Mouse (Mus musculus): ENCODE results near the gene P2ry6.
A peak's percentile ranks its signal among the peaks of the same experiment; 100 is the strongest.

Gene P2ry6

DNA sequence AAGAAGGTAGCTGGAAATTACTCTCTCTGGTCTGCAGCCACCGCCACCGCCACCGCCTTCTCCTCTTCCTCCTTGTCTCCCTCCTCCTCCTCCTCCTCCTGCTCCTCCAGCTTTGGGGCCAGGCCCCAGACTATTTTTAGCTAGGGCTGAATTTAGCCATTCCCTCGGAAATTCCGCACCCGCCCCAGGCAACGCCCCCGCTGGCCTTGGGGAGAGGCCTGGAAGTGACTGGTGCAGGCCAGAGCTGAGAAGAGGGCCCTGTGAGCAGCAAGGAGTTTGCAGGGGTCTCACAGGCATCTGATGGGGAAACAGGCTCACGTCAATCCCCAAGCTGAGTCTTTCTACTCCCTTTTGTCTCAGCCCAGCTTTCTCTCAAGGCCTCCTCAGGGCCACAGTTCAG is 56.3 kb downstream of the P2ry6 start:
- DNase-seq (ENCODE audit: low read depth, low spot score), result no peak

DNA sequence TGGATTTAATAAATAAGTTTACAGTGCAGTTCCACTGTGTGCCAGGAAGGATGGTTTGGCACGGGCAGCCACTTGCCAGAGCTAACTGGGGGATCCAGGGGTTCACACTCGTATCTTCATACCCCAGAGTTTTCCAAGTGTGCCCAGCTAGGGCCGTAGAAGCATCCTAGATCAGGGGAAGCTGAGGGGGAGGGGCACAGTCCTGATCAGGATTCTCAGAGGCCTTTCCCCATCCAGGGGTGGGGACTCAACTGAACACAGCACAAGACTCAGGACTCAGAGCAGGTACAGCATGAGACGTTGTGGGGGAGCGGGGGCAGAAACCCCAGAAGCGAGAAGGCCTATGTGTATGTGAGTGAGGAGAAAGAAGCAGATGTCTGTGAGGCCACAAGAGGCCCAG is 56.7 kb downstream of the P2ry6 start:
- DNase-seq (ENCODE audit: low read depth, low spot score), result no peak

DNA sequence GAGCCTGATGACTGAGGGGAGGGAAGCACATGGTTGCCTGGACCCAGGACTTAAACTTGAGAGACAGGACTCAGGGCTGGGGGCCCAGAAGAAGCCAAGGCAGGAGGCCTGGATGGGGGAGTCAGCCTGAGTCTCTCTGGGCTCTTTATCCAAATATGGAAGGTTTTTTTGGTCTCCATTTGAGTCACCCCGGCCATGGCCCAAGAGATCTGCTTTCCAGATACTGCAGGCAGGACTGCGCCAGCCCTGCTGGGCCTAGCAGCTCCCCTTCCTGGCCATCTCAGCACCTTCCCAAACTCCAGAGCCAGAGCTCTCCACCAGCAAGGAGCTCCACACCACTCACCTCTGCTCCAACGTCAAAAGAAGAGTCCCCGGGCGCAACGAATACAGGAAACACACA is 57.9 kb downstream of the P2ry6 start:
- no peak for DNase-seq (ENCODE audit: low read depth, low spot score)

DNA sequence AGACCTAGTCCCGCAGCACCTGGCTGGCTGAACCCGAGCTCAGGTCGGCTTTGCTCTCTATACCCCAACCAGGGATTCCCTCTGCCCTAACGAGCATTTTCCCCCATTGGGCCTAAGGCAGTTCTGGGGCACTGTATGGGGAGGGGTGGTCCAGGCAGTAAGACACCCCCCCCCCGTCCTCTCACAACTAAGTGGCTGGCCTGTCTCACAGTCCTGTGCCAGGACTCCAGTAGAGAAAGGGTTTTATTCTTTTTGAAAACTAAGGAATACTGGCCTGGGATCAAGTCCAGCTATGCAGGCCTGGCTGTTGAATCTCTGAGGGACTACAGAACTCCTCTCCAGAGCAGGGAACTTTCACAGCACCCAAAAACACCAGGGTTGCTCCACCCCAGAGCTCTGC is 59.2 kb downstream of the P2ry6 start:
- no peak for DNase-seq (ENCODE audit: low read depth, low spot score)

DNA sequence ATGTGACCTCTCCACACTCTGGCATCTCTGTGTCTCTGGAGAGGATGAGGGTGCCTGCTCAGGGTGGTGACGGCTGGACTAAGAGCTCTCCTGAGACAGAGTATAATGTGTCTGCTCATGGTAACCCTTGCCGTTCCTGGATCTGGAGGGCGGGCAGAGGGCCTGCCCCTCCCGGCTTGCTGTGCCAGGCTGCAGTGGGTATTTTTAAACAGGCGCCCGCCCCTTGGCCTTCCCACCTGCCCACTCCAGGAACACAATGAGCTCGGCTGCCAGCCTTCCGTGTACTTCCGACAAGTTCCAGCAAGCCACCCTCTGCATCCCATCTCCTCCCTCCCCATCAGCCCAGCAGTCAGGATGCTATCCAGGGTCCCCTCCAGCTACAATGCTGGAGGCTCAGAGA is 62.7 kb downstream of the P2ry6 start:
- no peak for DNase-seq (ENCODE audit: low read depth, low spot score)

DNA sequence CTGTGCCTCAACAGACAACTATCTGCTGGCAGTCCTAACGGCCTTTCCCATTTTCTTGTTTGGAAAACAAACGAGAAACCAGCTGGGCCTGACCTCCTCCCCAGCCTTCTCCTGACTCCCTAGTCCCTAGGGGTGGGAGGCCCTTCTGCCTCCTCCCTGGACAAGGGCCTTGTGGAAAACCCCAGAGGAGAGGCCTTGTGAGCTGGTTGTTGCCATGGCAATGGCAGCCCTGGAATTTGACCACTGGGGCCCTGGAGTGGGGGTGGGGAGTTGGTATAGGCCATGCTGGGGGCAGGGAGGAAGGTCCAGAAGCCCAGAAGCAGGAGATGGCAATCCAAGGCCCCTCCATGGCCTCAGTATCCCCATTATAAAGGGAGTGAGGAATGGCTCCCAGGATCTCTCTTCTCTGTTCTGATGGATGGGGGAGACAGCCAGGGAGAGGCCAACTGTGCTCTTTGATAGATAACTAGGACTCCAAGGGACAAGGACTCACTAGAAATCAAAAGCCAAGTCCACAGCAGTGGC is 63.1 kb downstream of the P2ry6 start:
- no peak for DNase-seq (ENCODE audit: low read depth, low spot score)

DNA sequence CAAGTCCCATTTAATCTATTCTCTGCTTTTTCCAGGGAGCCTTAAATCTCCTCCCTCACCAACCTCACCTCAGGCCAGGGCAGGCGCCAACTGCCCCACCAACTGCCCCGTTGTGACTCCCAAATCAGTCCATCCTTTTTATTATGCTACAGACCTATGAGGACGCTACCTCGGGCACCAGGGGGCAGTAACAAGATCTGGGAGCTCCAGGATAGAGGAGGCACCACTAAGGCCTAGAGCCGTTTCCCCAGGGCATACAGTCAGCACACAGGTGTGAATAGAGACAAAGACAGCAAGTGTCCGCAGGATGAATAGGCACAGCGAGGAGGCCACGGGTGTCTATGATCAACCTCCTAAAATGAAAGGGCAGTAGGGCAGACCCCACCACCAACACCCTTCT is 65.9 kb downstream of the P2ry6 start:
- peak; percentile 20 for DNase-seq (ENCODE audit: low read depth, low spot score)

DNA sequence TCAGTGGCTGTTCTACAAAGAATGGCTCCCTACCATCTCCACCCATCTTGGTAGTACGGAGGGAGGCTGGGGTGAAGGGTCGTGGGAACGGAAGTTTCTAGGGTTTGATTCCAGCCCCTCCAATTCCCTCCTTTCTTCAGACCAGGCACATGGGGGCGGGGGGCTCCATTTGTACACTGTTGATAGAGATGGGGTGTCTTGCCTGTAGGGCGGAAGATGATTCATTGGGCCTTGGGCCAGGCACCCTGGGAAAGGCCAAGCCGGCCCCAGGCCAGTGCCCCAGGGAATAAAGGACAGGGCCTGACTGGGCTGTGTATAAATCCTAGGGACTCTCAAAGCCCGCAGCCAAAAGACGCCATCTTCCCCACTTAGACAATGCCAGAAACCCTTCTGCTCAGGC is 66.4 kb downstream of the P2ry6 start:
- DNase-seq (ENCODE audit: low read depth, low spot score), result no peak

DNA sequence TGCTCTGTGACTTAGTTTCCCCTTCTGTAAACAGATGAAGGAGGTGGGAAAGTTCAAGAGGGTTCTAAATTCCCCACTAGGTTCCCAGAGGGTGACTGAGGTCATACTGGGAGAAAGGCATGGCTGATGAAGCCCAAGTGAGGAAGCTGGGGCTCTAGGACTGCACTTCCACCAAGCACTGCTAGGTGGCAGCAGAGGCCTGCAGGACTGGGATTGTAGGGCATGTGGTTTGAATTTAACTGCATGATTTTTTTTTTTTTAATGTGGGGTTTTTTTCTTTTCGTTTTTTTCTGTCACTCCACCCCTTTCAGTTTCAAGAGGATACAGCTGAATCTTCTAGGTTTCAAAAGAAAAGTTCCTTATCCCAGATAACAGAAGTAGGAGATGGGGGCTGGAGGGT is 67.2 kb downstream of the P2ry6 start:
- peak; percentile 64 for DNase-seq (ENCODE audit: low read depth, low spot score)

DNA sequence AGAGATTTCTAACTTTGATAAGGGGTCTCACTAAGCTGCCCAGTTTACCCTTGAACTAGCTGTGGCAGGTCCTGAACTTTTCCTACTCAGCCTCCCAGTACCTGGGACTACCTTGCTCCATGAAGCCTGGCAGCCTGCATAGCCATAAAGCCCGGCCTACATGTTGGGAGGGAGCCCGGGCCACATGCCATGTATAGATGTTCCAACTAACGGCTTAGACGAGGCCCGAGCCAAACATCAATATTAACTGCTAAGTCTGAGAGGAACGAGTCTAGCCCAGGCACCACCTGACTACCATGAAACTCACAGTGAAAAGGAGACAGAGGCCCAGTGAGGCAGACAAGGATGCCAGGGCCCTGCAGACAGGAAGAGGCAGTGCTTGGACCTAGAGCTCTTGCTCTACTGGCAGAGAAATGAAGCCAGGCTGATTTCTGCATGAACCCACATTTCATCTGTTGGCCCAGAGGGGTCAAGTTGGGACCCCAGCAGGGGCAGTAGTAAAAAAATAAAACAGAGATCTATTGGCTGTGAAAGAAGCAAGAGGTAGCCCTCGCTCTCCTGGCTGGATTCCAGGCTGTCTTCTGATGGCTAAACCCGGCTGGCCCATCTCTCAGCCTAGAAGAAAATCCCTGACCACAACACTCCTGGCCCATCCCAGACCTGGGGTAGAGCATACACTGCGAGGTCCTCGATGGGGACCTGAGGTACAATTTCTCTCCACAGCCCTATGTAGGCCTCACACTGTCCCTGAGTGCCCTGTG is 68.2 kb downstream of the P2ry6 start:
- no peak for DNase-seq (ENCODE audit: low read depth, low spot score)

DNA sequence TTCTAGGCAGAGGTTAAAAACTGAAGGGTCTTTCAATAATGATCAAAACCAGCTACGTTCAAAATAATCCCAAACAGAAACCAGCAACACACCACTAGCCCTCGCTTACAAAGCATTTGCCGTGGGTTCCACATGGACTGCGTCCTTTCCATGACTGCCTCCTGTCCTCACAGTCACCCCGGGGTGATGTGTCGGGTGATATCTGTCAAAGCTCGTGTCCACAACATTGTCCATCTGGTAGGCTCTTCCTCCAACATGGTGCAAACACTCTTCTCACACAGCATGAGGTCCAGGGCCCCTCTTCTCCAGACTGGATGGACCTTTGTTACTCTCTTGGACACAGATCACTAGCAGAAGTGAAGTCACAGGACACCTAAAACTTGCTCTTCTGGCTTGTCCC is 69.4 kb downstream of the P2ry6 start:
- DNase-seq (ENCODE audit: low read depth, low spot score), result no peak

DNA sequence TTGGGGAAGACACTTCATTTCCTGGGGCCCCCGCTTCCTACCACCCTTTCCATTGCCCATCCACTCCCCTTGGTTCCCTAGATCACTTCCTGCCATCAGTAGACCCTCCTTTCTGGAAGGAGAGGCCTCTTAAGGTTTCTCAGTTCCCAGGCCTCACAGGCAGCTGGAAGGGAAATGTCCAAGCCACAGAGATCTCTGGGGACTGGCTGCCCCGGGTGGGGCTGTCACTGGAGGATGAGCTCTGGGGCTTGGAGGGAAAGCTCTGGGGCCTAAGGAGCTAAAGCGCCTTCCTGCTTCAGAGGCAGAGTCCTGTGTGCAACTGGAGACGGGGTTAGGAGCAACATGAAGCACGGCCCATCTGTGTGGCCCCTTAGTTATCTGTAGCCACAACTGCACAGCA is 69.8 kb downstream of the P2ry6 start:
- DNase-seq (ENCODE audit: low read depth, low spot score), result no peak

DNA sequence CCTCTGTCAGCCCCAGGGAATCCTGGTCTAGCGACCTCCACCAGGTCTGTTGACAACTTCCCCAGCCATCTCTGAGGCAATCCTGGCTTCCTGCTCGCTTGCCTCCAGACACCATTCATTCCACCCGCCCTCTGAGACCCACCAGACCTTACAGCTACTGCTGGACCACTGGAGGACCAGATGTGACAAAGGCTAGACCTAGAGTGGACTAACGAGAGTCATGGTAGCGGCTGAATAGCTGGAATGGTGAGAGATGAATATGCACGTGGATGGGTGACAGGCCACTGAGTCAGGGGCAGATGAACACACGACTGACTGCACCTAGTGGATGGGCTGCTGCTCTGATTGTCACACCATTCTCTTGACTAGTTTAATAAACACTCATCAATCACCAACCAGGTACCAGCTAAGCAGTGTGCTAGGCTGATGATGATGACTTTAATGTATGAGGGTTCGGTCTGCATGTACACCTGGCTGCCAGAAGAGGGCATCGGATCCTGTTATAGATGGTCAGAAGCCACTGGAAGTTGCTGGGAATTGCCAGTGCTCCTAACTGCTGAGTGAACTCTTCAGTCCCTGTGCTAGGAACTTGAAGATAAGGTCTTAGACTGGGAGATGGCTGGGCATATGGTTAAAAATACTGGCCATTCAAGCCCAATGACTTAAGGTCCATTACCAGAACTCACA is 71.9 kb downstream of the P2ry6 start:
- no peak for DNase-seq (ENCODE audit: low read depth, low spot score)

DNA sequence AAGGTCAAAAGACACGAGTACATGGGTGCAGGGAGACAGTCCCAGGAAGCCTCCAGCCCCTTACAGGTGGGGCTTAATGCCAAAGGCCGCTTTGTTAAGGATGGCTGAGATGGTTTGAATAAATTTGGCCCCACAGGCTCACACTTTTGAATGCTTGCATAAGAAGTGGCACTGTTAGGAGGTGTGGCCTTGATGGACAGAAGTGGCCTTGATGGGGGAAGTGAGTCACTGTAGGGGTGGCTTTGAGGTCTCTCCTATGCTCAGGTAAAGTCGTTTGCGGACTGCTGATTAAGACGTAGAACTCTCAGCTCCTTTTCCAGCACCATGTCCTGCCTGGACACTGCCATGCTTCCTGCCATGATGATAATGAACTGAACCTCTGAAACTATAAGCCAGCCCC is 76.6 kb downstream of the P2ry6 start:
- DNase-seq (ENCODE audit: low read depth, low spot score), result no peak

DNA sequence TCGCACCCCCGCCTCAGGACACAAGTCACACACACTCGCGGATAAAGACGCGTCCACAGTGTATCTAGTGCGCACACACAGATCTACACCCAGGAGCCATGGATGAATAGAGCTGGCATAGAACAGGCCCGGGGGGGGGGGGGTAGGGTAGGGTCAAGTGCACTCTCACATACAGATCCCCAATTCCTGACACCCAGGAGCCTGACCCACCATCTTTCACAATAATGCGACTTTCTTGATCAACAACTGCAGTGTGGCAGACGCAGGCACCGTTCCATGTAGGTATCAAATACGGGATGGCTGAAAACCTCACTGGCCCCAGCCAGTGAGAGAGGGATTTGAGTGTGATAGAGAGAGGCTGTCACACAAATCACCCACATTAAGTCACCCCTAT is 79.6 kb downstream of the P2ry6 start:
- DNase-seq (ENCODE audit: low read depth, low spot score), result no peak

DNA sequence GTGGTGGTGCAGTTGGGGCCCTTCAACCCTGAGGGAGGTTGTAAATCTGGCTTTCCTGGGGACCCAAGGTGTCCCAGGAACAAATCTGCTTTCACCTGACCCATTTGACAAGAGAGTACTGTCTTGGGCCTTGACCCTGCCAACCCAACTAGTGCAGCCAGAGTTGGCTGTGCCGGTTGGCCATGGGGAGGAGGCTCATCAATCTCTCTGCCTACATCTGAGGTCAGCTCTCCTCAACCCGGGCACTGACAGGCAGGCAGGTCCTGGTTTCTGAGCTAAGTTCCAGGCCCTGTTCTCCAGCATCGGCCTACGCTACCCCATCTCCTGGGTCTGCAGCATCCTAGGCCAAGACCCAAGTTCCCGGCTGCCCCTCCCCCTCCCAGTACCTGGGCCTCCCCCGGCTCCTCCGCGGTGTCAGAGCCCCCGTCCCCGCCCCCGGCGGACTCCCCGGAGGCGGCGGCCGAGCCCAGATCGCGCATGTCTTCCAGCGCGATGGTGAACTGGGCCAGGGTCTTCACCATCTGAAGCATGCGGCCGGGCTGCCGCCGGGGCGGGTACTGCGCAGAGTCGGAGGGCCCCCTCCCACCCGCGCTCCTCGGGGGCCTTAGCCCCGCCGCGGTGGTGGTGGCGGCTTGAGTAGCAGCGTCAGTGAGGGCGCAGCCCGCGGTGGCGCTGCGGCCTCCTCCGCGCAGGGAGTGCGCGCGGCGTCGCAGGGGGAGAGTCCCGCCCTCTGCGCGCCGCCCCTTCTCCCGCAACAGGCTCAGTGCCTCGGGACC is 80.2 kb downstream of the P2ry6 start:
- no peak for DNase-seq (ENCODE audit: low read depth, low spot score)

DNA sequence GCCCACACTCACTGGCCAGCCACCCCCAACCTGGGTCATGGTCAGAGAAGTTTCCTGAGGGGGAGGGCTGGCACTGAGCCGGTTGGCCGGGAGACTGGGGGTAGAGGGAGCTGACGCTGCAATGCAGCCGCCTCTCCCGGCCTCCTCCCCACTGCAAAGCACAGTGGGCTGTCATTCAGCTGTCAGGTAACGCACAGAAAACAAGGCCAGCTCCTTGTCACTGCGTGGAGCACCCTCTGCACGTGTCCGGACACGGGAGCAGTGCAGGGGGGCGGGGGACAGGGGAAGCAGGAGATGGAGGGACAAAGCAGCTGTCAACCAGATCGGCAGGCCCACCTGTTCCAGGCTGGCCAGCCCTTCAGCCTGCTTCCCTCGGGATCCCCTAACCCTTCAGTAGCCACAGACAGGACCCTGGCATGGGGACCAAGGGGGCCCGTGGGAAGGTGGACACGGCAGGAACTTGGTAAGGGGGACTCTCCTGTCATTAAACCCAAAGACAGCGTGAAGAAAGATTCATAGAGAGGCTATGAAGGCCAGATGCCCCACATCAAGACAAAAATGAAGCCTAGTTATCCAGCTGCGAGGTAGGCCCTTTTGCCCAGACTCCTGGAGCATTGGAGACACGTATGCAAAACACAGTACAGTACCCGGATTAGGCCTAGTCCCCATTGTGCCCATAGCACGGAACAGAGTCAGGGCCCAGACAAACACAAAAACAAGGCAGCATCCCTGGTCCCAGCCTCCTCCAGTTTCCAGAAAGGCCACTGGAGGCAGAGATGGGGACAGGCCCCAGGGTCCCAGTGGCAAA is 81.0 kb downstream of the P2ry6 start:
- DNase-seq (ENCODE audit: low read depth, low spot score), result no peak
